Mouse (Mus musculus): ENCODE results near the gene Gm49358. TPM values are rescaled to one million over a fixed set of nuclear protein-coding genes. Genes with fewer than 3 reads are reported as not detected.

Gene Gm49358
- polyA plus RNA-seq, 1 experiment from 2014 or later = not detected

DNA sequence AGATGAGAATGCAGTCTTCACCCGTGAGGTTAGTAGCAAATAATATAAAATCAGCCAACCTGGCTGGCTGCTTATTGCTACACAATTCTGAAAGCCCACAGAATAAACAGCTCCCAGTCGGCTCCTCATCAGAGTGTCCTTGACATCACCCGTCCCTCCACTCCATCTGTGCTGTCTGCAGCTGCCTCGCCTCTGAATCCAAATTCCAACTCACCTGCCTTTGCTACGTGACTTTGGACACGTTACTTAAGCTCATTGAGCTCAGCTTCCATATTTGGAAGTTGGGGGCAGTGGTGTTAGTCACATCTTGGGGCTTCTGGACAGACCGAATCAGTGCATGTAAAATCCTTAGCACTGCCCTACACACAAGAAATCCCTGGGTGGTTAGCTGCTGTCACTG is 108.3 kb downstream of the Gm49358 start:
- H3K27ac ChIP-seq (ENCODE audit: low read depth) = no peak overlapping the region
- H3K4me1 ChIP-seq (ENCODE audit: insufficient read depth) = no peaks in the 10 kb centered on the region
- H3K27me3 ChIP-seq (ENCODE audit: insufficient read depth, low read length) = no peaks in the 10 kb centered on the region
- no peak overlapping the region for H3K4me2 ChIP-seq
- no peak overlapping the region for H3K4me3 ChIP-seq (ENCODE audit: low read depth, low read length)
- no peaks in the 10 kb centered on the region for H3K36me3 ChIP-seq (ENCODE audit: insufficient read depth)
- no peak overlapping the region for H3K9ac ChIP-seq
- no peaks in the 10 kb centered on the region for H3K9me3 ChIP-seq (ENCODE audit: low read depth, low read length)
- TF ChIP-seq CTCF (IDR thresholded peaks at IDR 0.05; ENCODE audit: low read depth) = no peak
- DNase-seq = no peak
- WGBS = 39% methylated on average over 7 of the region's 7 CpGs
- ATAC-seq (ENCODE audit: insufficient read depth) = no peak

DNA sequence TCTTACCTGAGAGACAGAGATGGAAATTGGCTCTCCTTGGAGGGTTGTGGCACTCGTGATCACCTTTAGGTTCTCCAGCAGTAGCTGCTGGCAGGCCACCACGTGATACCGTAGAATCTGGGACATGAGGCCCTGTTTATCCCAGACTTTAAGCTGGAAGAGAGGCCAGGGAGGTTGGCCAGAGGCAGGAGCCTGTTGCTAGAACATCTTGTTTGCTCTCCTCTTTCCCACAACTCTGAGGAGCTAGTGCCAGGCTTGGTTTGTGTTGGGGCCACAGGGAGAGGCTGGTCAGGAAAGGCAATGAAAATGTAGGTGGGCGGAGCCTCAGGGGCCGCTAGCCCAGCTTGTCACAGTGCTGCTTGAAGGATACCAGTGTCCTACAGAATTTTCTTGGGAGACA is 108.8 kb downstream of the Gm49358 start:
- TF ChIP-seq CTCF (IDR thresholded peaks at IDR 0.05; ENCODE audit: low read depth) = no peak
- H3K9me3 ChIP-seq (ENCODE audit: low read depth, low read length) = no peaks in the 10 kb centered on the region

DNA sequence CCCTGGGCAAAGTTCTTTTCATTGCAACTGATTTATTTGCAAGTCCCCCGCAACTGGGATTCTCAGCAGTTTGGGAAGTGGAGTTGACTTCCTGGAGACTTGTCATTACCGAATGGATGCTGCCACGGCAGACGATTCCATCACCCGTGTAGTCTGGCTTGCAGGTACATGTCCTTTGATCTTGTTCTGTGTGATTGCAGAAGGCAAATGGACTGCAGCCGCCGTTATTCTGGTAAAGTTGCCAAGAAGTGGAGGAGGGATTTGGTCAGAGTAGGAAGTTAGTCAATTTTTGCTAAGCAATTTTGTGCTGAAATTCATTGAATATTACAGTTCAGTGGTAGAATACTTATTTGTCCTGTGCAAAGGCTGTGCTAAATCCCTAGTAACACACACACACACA is 114.9 kb downstream of the Gm49358 start:
- no peak overlapping the region for H3K9ac ChIP-seq
- 75% methylated on average over 7 of the region's 7 CpGs for WGBS
- no peak for DNase-seq
- H3K9me3 ChIP-seq (ENCODE audit: low read depth, low read length) = no peaks in the 10 kb centered on the region
- no peaks in the 10 kb centered on the region for H3K4me1 ChIP-seq (ENCODE audit: insufficient read depth)
- TF ChIP-seq CTCF (IDR thresholded peaks at IDR 0.05; ENCODE audit: low read depth) = no peak
- no peak overlapping the region for H3K4me3 ChIP-seq (ENCODE audit: low read depth, low read length)
- no peaks in the 10 kb centered on the region for H3K36me3 ChIP-seq (ENCODE audit: insufficient read depth)
- H3K4me2 ChIP-seq = no peak overlapping the region
- no peak for ATAC-seq (ENCODE audit: insufficient read depth)
- H3K27ac ChIP-seq (ENCODE audit: low read depth) = no peak overlapping the region
- no peaks in the 10 kb centered on the region for H3K27me3 ChIP-seq (ENCODE audit: insufficient read depth, low read length)

More for the DNA sequence above, 108.8 kb downstream of the Gm49358 start:
- ATAC-seq (ENCODE audit: insufficient read depth) (no peak), DNase-seq (no peak)
- no peaks in the 10 kb centered on the region for H3K4me1 ChIP-seq (ENCODE audit: insufficient read depth)
- H3K4me3 ChIP-seq (ENCODE audit: low read depth, low read length) = no peak overlapping the region
- H3K27ac ChIP-seq (ENCODE audit: low read depth) = no peak overlapping the region
- H3K4me2 ChIP-seq = no peak overlapping the region
- 61% methylated on average over 5 of the region's 5 CpGs for WGBS
- no peak overlapping the region for H3K9ac ChIP-seq
- H3K27me3 ChIP-seq (ENCODE audit: insufficient read depth, low read length) = no peaks in the 10 kb centered on the region
- no peaks in the 10 kb centered on the region for H3K36me3 ChIP-seq (ENCODE audit: insufficient read depth)

DNA sequence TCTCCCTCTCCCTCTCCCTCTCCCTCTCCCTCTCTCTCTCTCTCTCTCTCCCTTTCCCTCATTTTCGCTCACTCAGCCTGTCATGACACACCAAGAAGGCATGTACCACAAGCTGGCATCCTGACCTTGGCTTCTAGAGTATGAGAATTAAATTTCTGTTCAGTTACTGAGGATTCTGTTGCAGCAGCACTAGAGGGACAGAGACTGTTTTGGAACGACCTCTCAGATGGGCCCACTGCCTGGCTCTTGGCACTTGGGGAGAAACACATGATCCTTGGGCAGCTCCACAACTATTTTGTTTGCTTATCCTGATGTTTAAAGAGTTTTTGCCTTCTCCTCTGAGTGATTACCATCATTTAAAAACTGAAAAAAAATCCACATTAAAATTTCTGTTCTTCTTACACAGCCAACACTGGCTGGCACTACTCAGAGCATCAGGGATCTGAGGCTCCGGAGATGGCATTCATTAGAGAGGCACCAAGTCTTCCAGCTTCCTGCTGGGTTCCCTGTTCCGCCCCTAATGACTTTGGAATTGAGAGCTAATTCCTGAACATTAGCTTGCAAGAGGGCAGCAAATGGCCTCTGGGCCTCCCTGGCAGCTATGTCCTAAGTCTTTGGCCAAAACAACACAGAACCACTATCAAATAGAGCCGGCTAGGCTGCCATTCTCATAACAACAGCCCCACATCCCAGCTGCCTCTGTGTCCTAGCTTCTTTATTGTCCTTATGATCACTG is 116.5 kb downstream of the Gm49358 start:
- H3K36me3 ChIP-seq (ENCODE audit: insufficient read depth) = no peaks in the 10 kb centered on the region
- no peak for TF ChIP-seq CTCF (IDR thresholded peaks at IDR 0.05; ENCODE audit: low read depth)
- no peaks in the 10 kb centered on the region for H3K27me3 ChIP-seq (ENCODE audit: insufficient read depth, low read length)
- ATAC-seq (ENCODE audit: insufficient read depth) (no peak), DNase-seq (no peak)
- no peak overlapping the region for H3K4me3 ChIP-seq (ENCODE audit: low read depth, low read length)
- H3K4me1 ChIP-seq (ENCODE audit: insufficient read depth) = no peaks in the 10 kb centered on the region
- 54% methylated on average over 5 of the region's 5 CpGs for WGBS
- no peak overlapping the region for H3K27ac ChIP-seq (ENCODE audit: low read depth)
- H3K4me2 ChIP-seq = no peak overlapping the region
- H3K9ac ChIP-seq = no peak overlapping the region
- H3K9me3 ChIP-seq (ENCODE audit: low read depth, low read length) = no peaks in the 10 kb centered on the region

DNA sequence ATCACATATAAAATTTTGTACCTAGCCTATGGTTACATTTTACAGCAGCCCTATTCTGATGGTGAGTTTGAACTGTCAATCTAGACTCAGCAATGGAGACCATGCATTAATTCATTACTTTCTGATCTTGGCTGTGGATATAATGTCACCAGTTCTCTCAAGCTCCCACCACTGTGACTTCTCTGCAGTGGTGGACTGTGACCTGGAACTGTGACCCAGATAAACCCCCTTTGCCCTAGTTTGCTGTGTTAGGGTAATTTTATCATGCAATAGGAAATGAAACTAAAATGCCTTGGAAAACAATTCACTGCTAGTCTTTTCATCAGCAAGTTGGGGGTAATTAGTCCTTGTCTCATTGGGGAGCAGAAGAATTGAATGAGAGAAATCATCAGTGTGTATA is 117.7 kb downstream of the Gm49358 start:
- Histone ChIP-seq H3K27ac (ENCODE audit: low read depth) (no peak overlapping the region), H3K4me3 (ENCODE audit: low read depth, low read length) (no peak overlapping the region)
- ATAC-seq (ENCODE audit: insufficient read depth) = no peak

More for the DNA sequence above, 117.7 kb downstream of the Gm49358 start:
- no peaks in the 10 kb centered on the region for H3K36me3 ChIP-seq (ENCODE audit: insufficient read depth)
- no peak overlapping the region for H3K4me2 ChIP-seq
- no peak overlapping the region for H3K9ac ChIP-seq
- DNase-seq = no peak
- no peaks in the 10 kb centered on the region for H3K27me3 ChIP-seq (ENCODE audit: insufficient read depth, low read length)
- TF ChIP-seq CTCF (IDR thresholded peaks at IDR 0.05; ENCODE audit: low read depth) = no peak
- no peaks in the 10 kb centered on the region for H3K4me1 ChIP-seq (ENCODE audit: insufficient read depth)
- no peaks in the 10 kb centered on the region for H3K9me3 ChIP-seq (ENCODE audit: low read depth, low read length)

Other genes starting within 250 kb of the Gm49358 start
- gene Hsp90b1, start 58.5 kb upstream of the Gm49358 start, polyA plus RNA-seq (2014; fragmentation: Nextera tagmentation; extraction: Ambion mirVana) = 592 and 645 TPM in 2 replicates
- 1.3 and 2.0 TPM in 2 replicates for gene Ttc41, start 58.2 kb upstream of the Gm49358 start, polyA plus RNA-seq (2014; fragmentation: Nextera tagmentation; extraction: Ambion mirVana)
- 1.5 and 1.9 TPM in 2 replicates for gene Nt5dc3, start 15.0 kb downstream of the Gm49358 start, polyA plus RNA-seq (2014; fragmentation: Nextera tagmentation; extraction: Ambion mirVana)
- 5.0 and 5.8 TPM in 2 replicates for gene Stab2, start 244.1 kb downstream of the Gm49358 start, polyA plus RNA-seq (2014; fragmentation: Nextera tagmentation; extraction: Ambion mirVana)